Mouse (Mus musculus) embryonic fibroblast, embryonic 13.5 days (primary cell): Measurements from ENCODE around the gene Npas3.

ENCODE experiments used
- CTCF ChIP-seq: IDR thresholded peaks from 2 replicates; pipeline ENCODE4 v1.5.1; 2011; ENCODE audit warnings: mild to moderate bottlenecking, control low read depth, low read length, moderate library complexity, borderline replicate concordance; ENCODE audit not compliant: insufficient read depth
- POLR2A ChIP-seq: IDR thresholded peaks from 2 replicates; pipeline ENCODE4 v1.6.1; 2011; ENCODE audit warnings: low read depth, mild to moderate bottlenecking, control low read depth, low read length, moderate library complexity

- TF ChIP-seq CTCF (no peak), POLR2A (no peak)
Observed at GRCm38 (mm10) chr12:53300964-53301363, 52.5 kb downstream of the Npas3 start.
